Mouse (Mus musculus) testis, adult 2 months (tissue): ENCODE measurements around the gene Akap5.

Experiments
- CTCF ChIP-seq: fragments of 200-500 bp; IDR thresholded peaks from 2 replicates; pipeline ENCODE4 v1.5.1; 2012; ENCODE audit warnings: low read depth, mild to moderate bottlenecking, inconsistent platforms, low read length, moderate library complexity; ENCODE audit not compliant: control insufficient read depth, insufficient read depth, insufficient replicate concordance
- POLR2A ChIP-seq: fragments of 200-500 bp; IDR thresholded peaks from 2 replicates; pipeline ENCODE4 v1.6.1; 2012; ENCODE audit warnings: low read depth, mild to moderate bottlenecking, inconsistent platforms, low read length, moderate library complexity; ENCODE audit not compliant: control insufficient read depth

DNA sequence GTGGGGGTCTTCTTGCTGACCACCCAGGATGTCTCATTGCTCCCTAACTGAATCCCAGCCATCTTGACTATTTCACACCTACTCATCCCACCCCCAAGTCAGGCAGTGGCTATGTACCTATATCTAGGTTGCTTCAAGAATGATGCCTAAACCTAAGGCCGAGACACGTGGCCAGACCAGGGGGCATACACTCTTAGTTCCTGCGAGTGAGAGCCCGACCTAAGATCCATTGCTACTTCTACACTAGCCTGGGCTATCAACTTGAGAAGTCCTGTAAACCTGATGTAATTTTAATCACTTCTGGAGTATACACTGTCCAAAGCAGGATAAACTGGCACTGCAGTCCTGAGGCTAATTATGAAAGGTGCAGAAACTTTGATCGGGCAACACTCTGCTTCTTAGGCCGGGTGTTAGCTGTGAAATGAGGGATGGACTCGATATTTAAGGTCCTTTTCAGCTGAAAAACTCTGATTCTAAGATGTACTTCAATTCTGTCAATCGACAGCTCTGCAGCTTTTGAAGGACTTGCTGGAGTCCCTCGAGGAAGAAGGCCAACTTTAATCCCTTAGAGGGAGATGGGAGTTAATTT, 43.6 kb downstream of the Akap5 start:
- no peak for TF ChIP-seq CTCF
- TF ChIP-seq POLR2A: no peak
